Mouse (Mus musculus): ENCODE data around the gene Carnmt1.

- TF ChIP-seq POLR2A (IDR thresholded peaks at IDR 0.05; ENCODE audit: borderline replicate concordance, insufficient read depth, low read length) (no peak), CTCF (IDR thresholded peaks at IDR 0.05; ENCODE audit: borderline replicate concordance, insufficient read depth, low read depth, low read length) (no peak)
Observed at GRCm38 (mm10) chr19:18711589-18711988, 41.0 kb downstream of the Carnmt1 start.

All from cerebellum, adult 2 months (tissue).